Mouse (Mus musculus) right cerebral cortex, adult 2 months (tissue): ENCODE measurements around the gene Fam227a.
A peak's percentile ranks its signal among the peaks of the same experiment; 100 is the strongest.

Experiments
- DNase-seq, 2 experiments: peaks; one replicate each; pipeline ENCODE4 v3.0.0; 2021 to 2022; ENCODE audit warnings: low spot score in 2 of 2

The Fam227a gene

DNA sequence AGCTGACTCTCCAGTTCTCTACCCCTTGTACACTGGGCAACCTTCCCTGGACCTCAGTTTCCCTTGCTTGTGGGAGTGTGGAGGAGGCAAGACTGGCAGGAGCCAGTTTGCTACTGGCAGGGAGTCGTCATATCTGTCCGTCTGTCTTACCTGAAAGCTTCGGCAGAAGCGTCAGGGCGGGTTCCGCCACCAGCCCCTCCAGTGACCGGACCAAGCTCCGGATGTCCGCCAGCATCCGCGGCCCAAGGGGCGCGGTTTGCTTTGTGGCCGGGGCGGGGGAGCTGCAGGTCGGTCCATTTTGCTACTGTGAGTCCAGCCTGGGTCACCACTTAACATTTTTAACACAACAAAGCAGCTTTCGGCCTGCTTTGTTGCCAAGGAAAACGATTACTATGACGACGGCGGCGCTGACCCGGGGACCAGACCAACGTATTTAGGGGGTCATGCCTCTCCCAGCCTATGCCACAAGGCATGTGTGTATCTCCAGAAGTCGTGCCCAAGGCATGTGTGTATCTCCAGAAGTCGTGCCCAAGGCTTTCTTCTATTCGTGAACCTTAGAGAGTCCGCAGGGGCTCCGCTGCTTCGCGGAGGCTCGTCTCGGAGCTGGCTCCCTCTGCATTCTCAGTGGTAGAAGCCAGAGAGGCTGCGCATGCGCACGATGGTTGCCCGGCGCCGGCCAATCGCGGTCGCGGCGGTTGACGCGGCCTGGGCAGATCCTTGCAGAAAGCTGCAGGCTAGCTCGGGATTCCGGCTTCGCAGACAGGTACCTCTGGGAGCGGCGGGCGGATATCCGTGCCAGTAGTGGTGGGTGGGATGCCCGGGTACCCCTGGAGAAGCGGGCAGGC, at the start of gene Fam227a, which contains the start of gene Cby1:
Gene Fam227a, minus strand, starts transcription at position 426 of the 845 bp plus-strand sequence.
Gene Cby1, plus strand, starts transcription at position 669 of the 845 bp plus-strand sequence.
- DNase-seq: peak; percentile 97 to 98

- DNase-seq: no peak
These were observed 49.6 kb upstream of the Fam227a start for GRCm38 (mm10) chr15:79708229-79708822.

DNA sequence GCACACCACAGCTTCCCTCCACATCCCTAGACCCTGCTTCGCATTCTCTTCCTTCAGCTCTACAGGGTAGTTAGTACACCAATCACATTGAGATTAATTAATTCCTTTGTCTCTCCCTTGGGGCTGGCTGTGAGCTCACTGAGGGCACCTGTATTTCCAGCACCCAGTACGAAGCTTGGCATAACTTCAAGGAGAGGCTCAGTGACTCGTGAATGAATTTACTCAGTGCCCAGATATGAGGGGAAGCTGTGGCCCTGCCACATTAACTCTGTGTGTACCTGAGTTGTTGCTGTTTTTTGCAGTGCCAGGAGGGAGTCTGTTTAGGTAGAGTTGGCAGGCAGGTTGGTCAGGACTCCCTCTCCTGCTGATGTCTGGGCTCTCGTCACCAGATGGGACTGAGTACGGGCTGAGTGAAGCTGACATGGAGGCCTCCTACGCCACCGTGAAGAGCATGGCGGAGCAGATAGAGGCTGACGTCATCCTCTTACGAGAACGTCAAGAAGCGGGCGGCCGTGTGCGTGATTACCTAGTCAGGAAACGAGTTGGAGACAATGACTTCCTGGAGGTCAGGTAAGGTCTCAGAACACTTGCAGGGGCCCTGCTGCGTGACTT, 48.0 kb upstream of the Fam227a start:
- no peak for DNase-seq

DNA sequence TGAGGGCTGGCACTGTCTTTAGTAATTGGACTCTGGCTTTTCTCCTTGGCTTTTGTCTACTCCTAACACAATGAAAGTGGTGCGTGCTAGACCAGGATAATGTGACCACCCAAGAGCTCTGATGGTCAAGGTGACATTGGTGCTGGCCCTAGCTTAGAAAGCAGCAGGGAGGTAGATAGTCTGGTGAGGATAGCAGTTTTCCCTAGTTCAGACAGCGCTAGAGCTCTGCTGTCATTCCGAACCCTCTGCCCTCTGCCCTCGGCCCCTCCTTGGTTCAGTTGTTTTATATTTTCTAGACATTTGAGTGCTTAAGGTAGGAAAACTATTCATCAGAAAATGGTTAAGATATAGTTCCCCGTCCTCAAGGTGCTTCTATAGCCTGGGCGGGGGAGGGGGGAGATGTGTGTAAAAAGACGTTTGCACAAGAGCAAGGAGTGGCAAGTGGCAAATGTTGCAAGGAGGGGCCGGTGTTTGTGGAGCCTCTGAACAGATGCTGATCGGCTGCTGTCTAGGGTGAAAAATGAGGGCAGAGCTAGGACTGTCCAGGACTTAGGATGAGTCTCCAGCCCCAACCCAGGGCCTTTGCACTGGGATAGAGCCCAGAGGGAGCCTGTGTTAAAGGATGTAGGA, 38.9 kb upstream of the Fam227a start:
- DNase-seq: no peak

GRCm38 (mm10) chr15:79697011-79697410, 38.3 kb upstream of the Fam227a start:
- DNase-seq: no peak

GRCm38 (mm10) chr15:79696508-79696907, 37.8 kb upstream of the Fam227a start:
- no peak for DNase-seq

GRCm38 (mm10) chr15:79695516-79695915, 36.8 kb upstream of the Fam227a start:
- DNase-seq: no peak

- DNase-seq: no peak
These were observed 35.8 kb upstream of the Fam227a start for GRCm38 (mm10) chr15:79694512-79694911.

- DNase-seq: no peak
These were observed 35.0 kb upstream of the Fam227a start for GRCm38 (mm10) chr15:79693740-79694139.

GRCm38 (mm10) chr15:79692334-79692733, 33.6 kb upstream of the Fam227a start:
- no peak for DNase-seq

GRCm38 (mm10) chr15:79691023-79691508, 32.3 kb upstream of the Fam227a start:
- peak in 1 of 2 experiments; percentile 17 for DNase-seq

- peak; percentile 97 to 98 for DNase-seq
These were observed 31.8 kb upstream of the Fam227a start, which contains the start of gene Gtpbp1 for GRCm38 (mm10) chr15:79690426-79691022. TSS of gene Gtpbp1 (plus strand) at chr15:79690845.

- DNase-seq: no peak
These were observed 31.1 kb upstream of the Fam227a start for GRCm38 (mm10) chr15:79689662-79690425.

DNA sequence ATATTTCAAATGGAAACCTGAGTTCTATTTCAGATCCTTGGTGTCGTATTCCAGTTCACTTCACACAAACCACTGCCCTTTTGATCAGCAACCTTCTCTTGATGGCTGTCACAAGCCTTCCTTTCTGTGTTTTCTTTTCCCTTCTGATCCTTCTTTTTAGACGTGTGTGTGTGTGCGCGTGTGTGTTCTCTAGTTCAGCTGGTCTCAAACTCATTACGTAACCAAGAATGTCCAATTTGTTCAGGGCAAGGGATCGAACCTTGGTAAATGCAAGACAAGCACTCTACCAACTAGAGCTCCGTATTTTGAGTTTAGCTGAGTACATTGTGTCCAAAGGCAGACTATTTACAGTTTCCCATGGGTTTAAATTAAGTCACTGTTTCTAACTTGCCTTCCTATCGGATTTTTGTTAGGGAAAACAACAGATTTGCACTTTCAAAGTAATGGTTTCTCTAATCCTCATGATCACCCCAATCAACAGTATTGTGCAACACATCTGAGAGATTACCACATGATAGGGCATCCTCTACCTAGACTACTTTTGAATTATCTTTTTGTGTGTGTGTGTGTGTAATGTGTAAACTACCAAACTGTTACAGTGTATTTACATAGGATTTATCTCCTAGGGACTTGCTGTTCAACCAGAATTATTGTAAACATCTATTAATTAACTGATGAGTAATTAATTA, 29.7 kb upstream of the Fam227a start:
- DNase-seq: no peak

DNA sequence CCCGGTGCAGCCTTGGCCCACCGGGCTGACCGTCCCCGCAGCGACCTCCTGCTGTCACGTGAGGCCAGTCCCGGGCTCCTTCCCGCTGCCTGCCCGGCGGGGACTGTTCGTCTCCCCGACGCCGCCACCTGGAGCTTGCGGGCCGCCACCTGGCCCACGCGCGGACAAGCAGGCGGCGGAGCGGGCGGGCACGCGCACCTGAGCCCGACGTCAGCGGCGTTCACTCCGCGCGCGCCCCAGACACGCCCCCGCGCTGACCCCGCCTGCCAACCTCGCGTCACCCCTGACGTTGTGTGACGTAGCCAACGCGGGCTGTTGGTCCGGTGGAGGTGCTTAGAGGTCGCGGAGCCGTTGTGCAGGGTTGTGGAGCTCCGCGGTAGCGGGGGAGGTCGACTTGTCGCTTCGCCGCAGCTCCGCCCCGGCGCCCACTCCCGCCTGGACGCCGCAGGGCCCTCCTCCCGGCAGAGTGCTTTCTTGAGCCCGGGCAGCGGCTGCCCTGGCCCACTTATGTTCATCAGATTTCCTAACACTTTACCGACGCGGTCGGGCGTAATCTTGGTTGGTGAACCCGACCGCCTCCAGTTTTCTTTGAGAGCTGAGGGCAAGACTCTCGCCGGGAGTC, 29.0 kb upstream of the Fam227a start, which contains the start of gene Josd1:
Gene Josd1, minus strand, starts transcription at position 274 of the 622 bp plus-strand sequence.
- peak; percentile 95 to 96 for DNase-seq

DNA sequence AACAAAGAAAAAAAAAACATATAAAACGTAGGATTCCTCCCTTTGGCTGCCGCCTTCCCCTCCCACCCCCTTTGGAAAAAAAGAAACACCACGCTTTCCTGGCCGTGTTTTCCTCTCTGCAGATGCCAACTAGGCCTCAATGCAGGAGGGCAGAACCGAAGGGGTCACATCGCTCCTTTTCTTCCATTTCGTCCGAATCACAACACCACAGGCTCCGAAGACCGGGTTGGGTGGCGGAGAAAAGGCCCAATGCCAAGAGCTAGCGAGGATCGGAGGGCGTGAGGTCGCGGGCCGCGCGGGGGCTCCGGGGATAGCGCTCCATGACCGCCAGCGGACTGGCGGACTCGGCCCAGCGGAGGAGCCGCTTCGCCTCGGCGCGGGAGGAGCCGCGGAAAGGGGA, 28.4 kb upstream of the Fam227a start:
- no peak for DNase-seq

- DNase-seq: peak; percentile 42 to 44
These were observed 27.5 kb upstream of the Fam227a start for GRCm38 (mm10) chr15:79686046-79686869.

DNA sequence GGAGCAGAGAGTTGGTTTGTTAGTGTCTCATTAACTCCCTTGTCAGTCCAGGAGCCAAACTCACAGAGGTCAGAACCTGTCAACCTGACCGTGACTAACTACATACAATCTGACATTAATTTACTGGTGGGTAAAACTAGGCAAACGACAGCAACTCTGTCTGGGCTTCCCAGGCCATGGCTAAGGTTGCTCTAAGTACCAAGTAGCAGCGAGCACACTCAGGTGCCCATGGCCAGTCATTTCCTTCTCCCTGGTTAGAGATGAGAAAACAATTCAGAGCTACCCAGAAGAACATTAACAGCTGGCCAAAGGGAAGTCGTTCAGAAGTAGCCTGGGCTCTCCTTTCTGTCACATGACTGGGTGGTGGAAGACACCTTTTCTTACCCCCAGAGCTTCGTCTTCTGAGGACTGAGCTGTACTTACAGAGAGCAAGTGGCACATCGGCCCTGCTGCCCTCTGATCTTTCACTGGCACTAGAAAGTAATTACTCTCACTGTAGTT, 26.4 kb upstream of the Fam227a start:
- DNase-seq: no peak
